Mouse (Mus musculus) intestine, embryonic 16.5 days (tissue): Measurements from ENCODE around the gene Acacb. TPM values are rescaled to one million over a fixed set of nuclear protein-coding genes. Genes with fewer than 3 reads are reported as not detected.

Source experiments
- ATAC-seq: fragments of 200-750 bp; cut with Nextera tagmentation; 2 replicates; pipeline ENCODE4 v1.8.0; 2017; ENCODE audit warnings: moderate TSS enrichment, moderate library complexity
- H3K27ac ChIP-seq: fragments of 300-500 bp; sonication (generic); 2 replicates; pipeline ENCODE4 v1.5.1; 2014; ENCODE audit warnings: mild to moderate bottlenecking, low read length
- H3K27me3 ChIP-seq: fragments of 300-500 bp; sonication (generic); replicated peaks from 2 replicates; pipeline ENCODE4 v1.6.1; 2014; ENCODE audit warnings: low read length, control low read depth, mixed read lengths; ENCODE audit not compliant: control insufficient read depth, insufficient read depth
- H3K36me3 ChIP-seq: fragments of 300-500 bp; sonication (generic); 2 replicates; pipeline ENCODE4 v1.6.1; 2014; ENCODE audit warnings: low read length, control low read depth; ENCODE audit not compliant: control insufficient read depth, insufficient read depth
- H3K4me1 ChIP-seq: fragments of 300-500 bp; sonication (generic); 2 replicates; pipeline ENCODE4 v1.6.1; 2014; ENCODE audit warnings: low read length, control low read depth, mixed read lengths; ENCODE audit not compliant: control insufficient read depth, insufficient read depth
- H3K4me2 ChIP-seq: fragments of 300-500 bp; sonication (generic); 2 replicates; pipeline ENCODE4 v1.6.1; 2014; ENCODE audit warnings: low read depth, low read length, control low read depth
- H3K4me3 ChIP-seq: fragments of 300-500 bp; sonication (generic); 2 replicates; pipeline ENCODE4 v1.5.1; 2014; ENCODE audit warnings: mild to moderate bottlenecking, low read length
- H3K9ac ChIP-seq: fragments of 300-500 bp; sonication (generic); 2 replicates; pipeline ENCODE4 v1.6.1; 2014; ENCODE audit warnings: low read depth, low read length
- H3K9me3 ChIP-seq: fragments of 300-500 bp; sonication (generic); 2 replicates; pipeline ENCODE4 v1.6.1; 2016; ENCODE audit warnings: low read length, control low read depth; ENCODE audit not compliant: control insufficient read depth
- WGBS: fragments of 180-500 bp; shearing (Covaris S2); extraction: QIAGEN DNeasy Blood & Tissue Kit; methylation state at CpG from one replicate; pipeline ENCODE4 v1.1.7; 2014; 5-methylcytosine and 5-hydroxymethylcytosine counted together
- polyA plus RNA-seq: library from polyadenylated mRNA; unstranded; fragments of >200 nt; fragmentation: Nextera tagmentation; extraction: Ambion mirVana; gene quantifications from 2 replicates; pipeline ENCODE4 v1.2.1, GENCODE M21; 2015

Acacb gene
- polyA plus RNA-seq, 1 experiment from 2014 or later, result 1.1 TPM

DNA sequence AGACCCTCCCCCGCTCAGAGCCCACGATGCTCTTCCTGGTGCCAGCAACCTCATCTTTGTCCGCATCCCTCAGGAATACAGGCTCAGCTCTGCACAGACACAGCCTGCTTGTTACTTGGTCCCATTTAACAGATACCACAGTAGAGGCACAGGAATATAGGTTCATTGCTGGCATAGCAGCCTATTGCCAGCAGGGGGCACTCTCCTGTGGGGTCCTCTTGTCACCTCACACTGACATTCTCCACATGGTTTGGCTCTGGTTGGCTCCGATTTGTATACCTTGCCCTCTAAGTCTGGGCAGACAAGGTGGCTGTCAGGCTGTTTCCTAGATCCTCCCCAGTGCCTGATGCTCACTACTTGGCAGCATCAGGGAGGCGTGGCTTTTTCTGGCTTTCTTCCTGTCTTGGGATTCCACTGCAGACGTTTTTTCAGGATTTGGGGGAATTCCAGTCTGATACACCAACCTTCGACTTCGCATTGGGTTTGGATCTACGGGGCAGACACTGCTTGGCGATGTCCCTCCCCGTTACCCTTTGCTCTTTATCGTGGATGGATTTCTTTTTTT lies 42.6 kb downstream of the Acacb start:
- no peaks in the 10 kb centered on the region for H3K4me1 ChIP-seq
- no peaks in the 10 kb centered on the region for H3K36me3 ChIP-seq
- ATAC-seq, result no peak
- no peak overlapping the region for H3K27ac ChIP-seq
- H3K27me3 ChIP-seq, result no peaks in the 10 kb centered on the region
- no peaks in the 10 kb centered on the region for H3K9me3 ChIP-seq
- no peak overlapping the region for H3K4me2 ChIP-seq
- WGBS, result 73% methylated on average over 12 of the region's 12 CpGs
- H3K9ac ChIP-seq, result no peak overlapping the region
- no peak overlapping the region for H3K4me3 ChIP-seq

DNA sequence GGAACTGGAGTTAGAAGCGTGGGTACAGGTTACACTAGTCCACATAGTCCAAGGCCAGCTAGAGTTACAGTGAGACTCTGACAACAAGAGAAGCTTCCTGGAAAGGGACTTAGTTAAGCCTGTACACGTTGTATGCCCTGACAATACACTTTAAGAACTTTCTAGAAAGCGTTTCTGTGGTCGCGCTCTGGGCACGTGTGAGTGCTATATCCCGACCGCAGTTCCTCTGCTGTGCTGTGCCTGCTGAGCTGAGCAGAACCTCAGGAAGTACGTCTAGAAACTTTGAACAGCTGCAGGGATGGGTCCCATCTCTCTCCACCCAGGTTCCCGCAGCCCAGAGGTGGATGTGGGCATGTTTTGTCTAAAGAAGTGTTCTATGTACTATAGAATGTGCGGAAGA lies 47.8 kb downstream of the Acacb start:
- no peaks in the 10 kb centered on the region for H3K9me3 ChIP-seq
- no peak overlapping the region for H3K27ac ChIP-seq
- 84% methylated on average over 11 of the region's 11 CpGs for WGBS
- no peak overlapping the region for H3K9ac ChIP-seq
- no peaks in the 10 kb centered on the region for H3K27me3 ChIP-seq
- no peak for ATAC-seq
- no peak overlapping the region for H3K4me3 ChIP-seq
- no peaks in the 10 kb centered on the region for H3K36me3 ChIP-seq
- H3K4me2 ChIP-seq, result no peak overlapping the region
- no peaks in the 10 kb centered on the region for H3K4me1 ChIP-seq

- H3K4me3 ChIP-seq, result no peak overlapping the region
- no peak for ATAC-seq
- H3K9ac ChIP-seq, result no peak overlapping the region
- H3K27me3 ChIP-seq, result no peaks in the 10 kb centered on the region
- H3K36me3 ChIP-seq, result no peaks in the 10 kb centered on the region
- no peaks in the 10 kb centered on the region for H3K4me1 ChIP-seq
- H3K9me3 ChIP-seq, result no peaks in the 10 kb centered on the region
- 23% methylated on average over 13 of the region's 13 CpGs for WGBS
- peak overlapping the region; percentile 33; the same call in 1 of the 2 replicates for H3K27ac ChIP-seq
- no peak overlapping the region for H3K4me2 ChIP-seq
These were observed 52.9 kb downstream of the Acacb start for GRCm38 (mm10) chr5:114199116-114199777.

DNA sequence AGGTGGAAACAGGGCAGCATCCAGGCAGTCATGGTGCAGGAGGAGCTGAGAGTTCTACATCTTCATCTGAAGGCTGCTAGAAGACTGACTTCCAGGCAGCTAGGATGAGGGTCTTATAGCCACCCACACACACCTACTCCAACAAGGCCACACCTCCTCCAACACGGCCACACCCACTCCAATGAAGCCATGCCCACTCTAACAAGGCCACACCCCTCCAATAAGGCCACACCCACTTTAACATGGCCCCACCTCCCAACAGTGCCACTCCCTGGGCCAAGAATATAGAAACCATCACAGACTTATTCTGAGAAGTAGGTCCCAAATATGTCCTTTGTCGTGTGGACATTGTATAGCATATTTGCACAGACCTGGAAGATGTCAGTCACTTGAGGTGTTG lies 59.8 kb downstream of the Acacb start:
- WGBS, result 77% methylated on average over 2 of the region's 2 CpGs
- ATAC-seq, result no peak
- no peak overlapping the region for H3K4me2 ChIP-seq

DNA sequence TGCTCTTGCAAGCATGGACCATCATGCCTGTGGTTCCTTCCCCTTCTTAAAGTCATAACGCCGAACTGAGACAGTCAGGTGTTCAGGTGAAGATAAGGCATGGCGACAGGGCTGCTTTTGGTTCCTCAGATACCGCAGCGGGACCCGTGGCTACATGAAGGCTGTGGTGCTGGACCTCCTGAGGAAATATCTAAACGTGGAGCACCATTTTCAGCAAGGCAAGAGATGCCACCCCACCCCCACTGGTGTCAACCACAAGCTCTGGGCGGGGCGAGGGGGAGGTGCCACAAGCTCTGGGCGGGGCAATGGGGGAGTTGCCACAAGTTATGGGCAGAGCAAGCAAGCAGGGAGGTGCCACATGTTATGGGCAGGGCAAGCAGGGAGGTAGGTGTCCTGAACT lies 66.8 kb downstream of the Acacb start:
- H3K36me3 ChIP-seq, result no peaks in the 10 kb centered on the region
- no peak overlapping the region for H3K27ac ChIP-seq
- H3K9me3 ChIP-seq, result no peaks in the 10 kb centered on the region
- H3K4me1 ChIP-seq, result no peaks in the 10 kb centered on the region
- ATAC-seq, result no peak
- WGBS, result 63% methylated on average over 10 of the region's 10 CpGs
- H3K4me2 ChIP-seq, result no peak overlapping the region
- no peak overlapping the region for H3K9ac ChIP-seq
- no peak overlapping the region for H3K4me3 ChIP-seq
- no peaks in the 10 kb centered on the region for H3K27me3 ChIP-seq

More for the DNA sequence above, 59.8 kb downstream of the Acacb start:
- Histone ChIP-seq H3K27ac (no peak overlapping the region), H3K27me3 (no peaks in the 10 kb centered on the region), H3K36me3 (no peaks in the 10 kb centered on the region), H3K9me3 (no peaks in the 10 kb centered on the region), H3K4me3 (no peak overlapping the region), H3K9ac (no peak overlapping the region), H3K4me1 (no peaks in the 10 kb centered on the region)

DNA sequence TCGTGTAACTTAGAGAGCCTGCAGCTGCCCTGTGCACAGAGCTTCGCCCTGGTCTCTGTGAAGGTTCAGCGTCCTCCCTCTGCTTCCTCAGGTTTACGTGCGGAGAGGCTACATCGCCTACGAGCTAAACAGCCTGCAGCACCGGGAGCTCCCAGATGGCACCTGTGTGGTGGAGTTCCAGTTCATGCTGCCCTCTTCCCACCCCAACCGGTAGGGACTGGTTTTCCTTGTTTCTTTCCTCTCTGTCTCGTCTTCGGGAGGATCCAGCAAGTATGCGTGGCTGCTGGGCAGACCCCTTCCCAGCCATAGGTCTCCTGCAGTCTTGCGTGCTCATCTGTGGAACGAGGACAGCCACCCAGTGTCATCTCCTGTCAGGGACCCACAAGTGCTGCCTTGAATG lies 72.4 kb downstream of the Acacb start:
- H3K27ac ChIP-seq, result no peak overlapping the region
- H3K4me2 ChIP-seq, result no peak overlapping the region
- no peak overlapping the region for H3K4me3 ChIP-seq
- no peaks in the 10 kb centered on the region; the same call in 1 of the 2 replicates for H3K36me3 ChIP-seq
- 85% methylated on average over 14 of the region's 14 CpGs for WGBS
- ATAC-seq, result no peak
- H3K27me3 ChIP-seq, result no peaks in the 10 kb centered on the region
- H3K9me3 ChIP-seq, result no peaks in the 10 kb centered on the region
- H3K4me1 ChIP-seq, result no peaks in the 10 kb centered on the region
- no peak overlapping the region for H3K9ac ChIP-seq

DNA sequence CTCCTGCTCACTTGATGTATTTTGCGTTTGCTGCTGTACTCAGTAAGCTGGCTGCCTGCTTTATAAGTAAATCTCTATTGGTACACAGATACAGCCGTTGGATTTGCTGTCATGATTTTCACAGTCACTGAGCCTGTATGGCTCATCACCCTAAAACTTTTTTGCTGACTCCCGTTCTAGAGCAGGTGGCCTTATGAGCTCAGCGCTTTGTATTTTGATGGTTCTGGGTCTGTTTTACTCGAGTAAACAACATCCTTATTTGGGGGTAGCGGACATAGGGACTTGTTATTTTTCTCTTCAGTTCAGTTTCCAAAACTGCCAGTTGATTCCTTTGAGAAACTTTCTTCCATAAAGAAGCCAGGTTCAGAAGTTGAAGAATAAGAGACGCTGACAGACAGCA lies 79.7 kb downstream of the Acacb start:
- Histone ChIP-seq H3K4me3 (no peak overlapping the region), H3K36me3 (peaks cover 5% of the 10 kb centered on the region; the same call in 1 of the 2 replicates), H3K4me2 (no peak overlapping the region), H3K27ac (no peak overlapping the region), H3K9me3 (peaks cover 11% of the 10 kb centered on the region), H3K27me3 (no peaks in the 10 kb centered on the region), H3K9ac (no peak overlapping the region), H3K4me1 (no peaks in the 10 kb centered on the region)
- no peak for ATAC-seq
- WGBS, result 92% methylated on average over 7 of the region's 7 CpGs

- Histone ChIP-seq H3K27ac (no peak overlapping the region), H3K4me3 (no peak overlapping the region), H3K4me2 (no peak overlapping the region), H3K36me3 (peaks cover 5% of the 10 kb centered on the region; the same call in 1 of the 2 replicates), H3K9ac (no peak overlapping the region), H3K9me3 (peaks cover 11% of the 10 kb centered on the region), H3K4me1 (no peaks in the 10 kb centered on the region), H3K27me3 (no peaks in the 10 kb centered on the region)
- WGBS, result 77% methylated on average over 5 of the region's 5 CpGs
- no peak for ATAC-seq
These were observed 82.6 kb downstream of the Acacb start for GRCm38 (mm10) chr5:114228901-114229300.

GRCm38 (mm10) chr5:114238924-114239323 lies 92.6 kb downstream of the Acacb start:
- H3K4me3 ChIP-seq, result no peak overlapping the region
- no peaks in the 10 kb centered on the region for H3K36me3 ChIP-seq
- H3K9me3 ChIP-seq, result no peaks in the 10 kb centered on the region
- 0 out of 2 replicates have a peak, but pooled peaks cover 2% of the 10 kb centered on the region for H3K4me1 ChIP-seq
- no peak for ATAC-seq
- H3K27ac ChIP-seq, result no peak overlapping the region
- no peak overlapping the region for H3K4me2 ChIP-seq
- H3K9ac ChIP-seq, result no peak overlapping the region
- H3K27me3 ChIP-seq, result no peaks in the 10 kb centered on the region
- WGBS, result 26% methylated on average over 7 of the region's 7 CpGs
